Mouse (Mus musculus): ENCODE measurements around the gene Dner. TPM values are rescaled to one million over a fixed set of nuclear protein-coding genes. Genes with fewer than 3 reads are reported as not detected.

Gene Dner
- polyA plus RNA-seq, 1 experiment from 2014 or later = 3.7 TPM

DNA sequence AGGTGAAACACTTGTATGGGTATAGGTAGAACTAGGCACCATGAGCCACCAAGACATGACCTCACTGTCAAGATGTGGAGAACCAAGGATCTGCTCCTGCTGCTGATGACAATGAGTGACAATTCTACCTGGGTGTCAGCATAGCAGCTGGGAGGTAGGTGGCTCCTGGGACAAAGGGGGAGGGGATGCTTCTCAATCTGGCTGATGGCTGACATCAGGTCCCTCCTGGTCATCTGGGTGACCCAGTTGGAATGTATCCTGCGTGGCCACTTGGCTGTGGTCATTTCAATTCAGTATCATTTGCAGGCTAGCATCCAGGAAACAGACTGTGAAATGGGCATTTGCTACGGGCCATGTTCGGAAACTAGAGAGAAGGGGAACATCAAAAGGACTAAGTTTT, 315.1 kb downstream of the Dner start:
- H3K4me2 ChIP-seq = no peak overlapping the region
- H3K27me3 ChIP-seq (replicated peaks) = no peaks in the 10 kb centered on the region
- H3K9me3 ChIP-seq = no peaks in the 10 kb centered on the region
- no peak for ATAC-seq (ENCODE audit: insufficient read depth, low FRiP score, low read depth)
- H3K4me3 ChIP-seq (replicated peaks) = no peak overlapping the region
- H3K36me3 ChIP-seq = no peaks in the 10 kb centered on the region
- no peaks in the 10 kb centered on the region for H3K4me1 ChIP-seq
- WGBS = 83% methylated on average over 3 of the region's 3 CpGs
- no peak overlapping the region for H3K9ac ChIP-seq
- no peak overlapping the region for H3K27ac ChIP-seq

DNA sequence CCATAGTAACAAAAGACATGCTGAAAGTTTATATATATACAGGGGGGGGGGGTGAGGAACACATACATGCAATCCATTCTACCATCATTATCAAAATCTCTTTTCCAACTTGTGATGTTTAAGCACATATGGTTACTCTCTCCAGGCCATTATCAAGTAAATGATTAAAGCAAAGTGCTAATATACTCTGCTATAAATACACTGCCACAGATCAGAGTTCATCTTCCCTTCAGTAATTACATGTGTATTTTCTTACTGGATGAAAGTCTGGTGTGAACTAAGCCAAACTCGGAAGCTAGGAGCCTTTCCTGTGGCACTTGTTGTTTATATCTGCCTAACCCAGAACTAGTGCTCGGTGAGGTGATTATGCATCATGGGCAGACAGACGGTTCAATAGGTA, 328.3 kb downstream of the Dner start:
- H3K9ac ChIP-seq = no peak overlapping the region
- H3K36me3 ChIP-seq = no peaks in the 10 kb centered on the region
- H3K27me3 ChIP-seq (replicated peaks) = no peaks in the 10 kb centered on the region
- H3K4me3 ChIP-seq (replicated peaks) = no peak overlapping the region
- no peak for ATAC-seq (ENCODE audit: insufficient read depth, low FRiP score, low read depth)
- no peak overlapping the region for H3K4me2 ChIP-seq
- H3K4me1 ChIP-seq = no peaks in the 10 kb centered on the region
- H3K27ac ChIP-seq = no peak overlapping the region
- 61% methylated on average over 3 of the region's 3 CpGs for WGBS
- no peaks in the 10 kb centered on the region for H3K9me3 ChIP-seq

DNA sequence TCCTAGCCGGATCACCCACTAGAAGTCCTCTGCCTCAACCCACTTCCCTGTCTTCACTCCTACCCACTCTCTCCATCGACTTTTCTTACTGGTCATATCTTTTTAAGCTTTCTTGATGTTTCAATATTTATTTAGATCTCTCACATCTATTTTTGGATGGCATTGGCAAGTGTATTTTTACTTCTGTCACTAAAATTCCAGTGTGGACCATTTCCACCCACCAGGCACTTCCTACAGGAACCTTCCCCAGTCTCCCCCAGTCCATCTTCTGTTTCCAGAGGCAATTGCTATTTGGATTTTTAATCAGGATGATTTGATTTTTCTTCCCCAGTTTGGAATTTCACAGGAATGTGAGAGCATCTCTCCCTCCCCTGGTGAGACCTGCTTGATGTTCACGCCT, 329.5 kb downstream of the Dner start:
- WGBS = 68% methylated on average over 3 of the region's 3 CpGs
- Histone ChIP-seq H3K36me3 (no peaks in the 10 kb centered on the region), H3K9ac (no peak overlapping the region), H3K9me3 (no peaks in the 10 kb centered on the region), H3K4me2 (no peak overlapping the region), H3K27me3 (replicated peaks) (no peaks in the 10 kb centered on the region), H3K4me3 (replicated peaks) (no peak overlapping the region), H3K4me1 (no peaks in the 10 kb centered on the region), H3K27ac (no peak overlapping the region)
- ATAC-seq (ENCODE audit: insufficient read depth, low FRiP score, low read depth) = no peak

DNA sequence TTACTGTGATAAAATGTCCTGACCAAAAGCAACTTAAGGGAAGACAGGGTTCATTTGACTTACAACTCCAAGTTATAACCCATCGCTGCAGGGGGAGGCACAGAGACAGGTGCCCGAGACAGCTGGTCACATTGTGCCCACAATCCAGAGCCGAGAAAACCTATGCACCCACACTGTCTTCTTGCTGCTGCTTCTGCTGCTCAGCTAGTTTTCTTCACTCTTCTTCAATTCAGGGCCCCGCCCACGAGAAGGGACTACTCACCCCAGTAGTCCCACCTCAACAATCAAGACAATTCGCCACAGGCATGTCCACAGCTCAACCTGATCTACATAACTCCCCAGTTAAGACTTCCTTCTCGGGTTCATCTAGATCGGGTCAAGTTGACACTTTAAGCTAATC, 332.1 kb downstream of the Dner start, which contains the start of gene Pid1:
TSS of gene Pid1 (minus strand) at position 214 of the 400 bp plus-strand sequence.
- no peaks in the 10 kb centered on the region for H3K36me3 ChIP-seq
- no peak for ATAC-seq (ENCODE audit: insufficient read depth, low FRiP score, low read depth)
- H3K9ac ChIP-seq = no peak within 1 kb of the TSS
- WGBS = 84% methylated on average over 8 of the region's 8 CpGs
- H3K27ac ChIP-seq = no peak within 1 kb of the TSS
- no peaks in the 10 kb centered on the region for H3K9me3 ChIP-seq
- no peak within 1 kb of the TSS for H3K4me3 ChIP-seq (replicated peaks)
- H3K4me2 ChIP-seq = no peak within 1 kb of the TSS
- H3K27me3 ChIP-seq (replicated peaks) = no peaks in the 10 kb centered on the region
- H3K4me1 ChIP-seq = no peaks in the 10 kb centered on the region

DNA sequence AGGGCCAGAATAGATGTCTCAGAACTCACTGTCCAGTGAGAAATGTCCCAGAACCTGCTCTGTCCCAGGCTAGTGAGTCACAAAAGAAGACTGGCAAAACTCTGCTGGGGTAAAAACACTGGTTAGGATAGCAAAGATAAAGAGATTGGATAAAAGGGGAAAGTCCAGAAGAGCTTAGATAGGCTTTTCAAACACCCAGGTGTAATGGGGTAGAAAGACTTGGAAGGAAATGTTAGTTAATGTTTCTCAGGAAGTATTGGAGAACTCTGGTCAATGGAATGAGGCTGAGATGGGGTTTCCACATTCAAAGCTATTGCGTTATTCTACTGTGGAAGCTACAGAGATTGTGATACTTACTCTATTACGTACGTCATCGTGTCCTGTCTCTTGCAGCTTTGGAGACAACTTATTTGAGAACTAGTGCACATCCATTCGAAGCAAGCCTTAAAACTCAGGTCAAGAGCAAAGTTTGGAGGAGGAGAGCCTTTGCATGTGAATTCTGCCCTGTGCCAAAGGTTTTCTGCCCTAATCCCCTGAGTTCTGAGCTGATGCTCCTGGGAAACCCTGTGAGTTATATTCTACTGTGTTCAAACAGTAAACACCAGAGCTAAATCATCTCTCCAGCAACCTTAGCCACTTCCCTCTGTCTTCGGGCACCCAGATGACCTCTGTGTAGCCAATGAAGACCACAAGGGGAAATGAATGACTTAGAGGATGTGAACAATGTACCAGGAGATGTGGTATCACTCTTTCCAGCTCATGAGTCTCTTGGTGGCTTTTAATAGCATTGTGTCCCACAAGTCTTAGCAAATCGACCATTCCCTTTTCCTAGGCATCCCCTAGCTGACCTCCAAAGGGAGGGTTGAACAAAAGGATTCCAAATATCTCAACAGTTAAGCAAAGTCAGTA, 333.1 kb downstream of the Dner start:
- Histone ChIP-seq H3K36me3 (no peaks in the 10 kb centered on the region), H3K27me3 (replicated peaks) (no peaks in the 10 kb centered on the region), H3K4me2 (no peak overlapping the region), H3K9me3 (no peaks in the 10 kb centered on the region), H3K4me1 (no peaks in the 10 kb centered on the region), H3K4me3 (replicated peaks) (no peak overlapping the region), H3K27ac (no peak overlapping the region), H3K9ac (no peak overlapping the region)
- WGBS = 75% methylated on average over 7 of the region's 7 CpGs
- ATAC-seq (ENCODE audit: insufficient read depth, low FRiP score, low read depth) = no peak

DNA sequence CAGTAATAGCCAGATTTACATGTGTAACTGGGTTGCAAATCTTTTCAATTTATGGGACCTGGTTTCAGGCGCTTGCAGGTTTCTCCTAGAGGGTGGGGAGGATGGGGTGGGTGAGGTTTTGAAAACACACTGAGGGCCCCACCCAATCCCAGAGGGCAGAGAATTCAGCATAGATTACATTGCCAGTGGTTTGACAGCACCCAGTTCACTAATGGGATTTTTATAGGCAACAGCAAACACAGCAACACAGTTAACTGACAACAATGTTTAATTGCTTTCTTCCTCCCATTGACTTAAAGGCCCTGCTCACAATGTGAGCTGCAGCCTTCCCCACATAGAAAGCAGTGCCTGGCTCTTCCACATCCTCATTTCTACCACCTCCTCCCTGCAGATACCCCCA, 333.8 kb downstream of the Dner start:
- no peak overlapping the region for H3K4me3 ChIP-seq (replicated peaks)
- no peaks in the 10 kb centered on the region for H3K4me1 ChIP-seq
- no peak overlapping the region for H3K9ac ChIP-seq
- H3K9me3 ChIP-seq = no peaks in the 10 kb centered on the region
- 0 out of 2 replicates have a peak, but pooled peaks have one; percentile 25 for ATAC-seq (ENCODE audit: insufficient read depth, low FRiP score, low read depth)
- H3K27me3 ChIP-seq (replicated peaks) = no peaks in the 10 kb centered on the region
- no peaks in the 10 kb centered on the region for H3K36me3 ChIP-seq
- no peak overlapping the region for H3K27ac ChIP-seq
- no peak overlapping the region for H3K4me2 ChIP-seq
- WGBS = 52% methylated on average over 1 of the region's 1 CpGs

DNA sequence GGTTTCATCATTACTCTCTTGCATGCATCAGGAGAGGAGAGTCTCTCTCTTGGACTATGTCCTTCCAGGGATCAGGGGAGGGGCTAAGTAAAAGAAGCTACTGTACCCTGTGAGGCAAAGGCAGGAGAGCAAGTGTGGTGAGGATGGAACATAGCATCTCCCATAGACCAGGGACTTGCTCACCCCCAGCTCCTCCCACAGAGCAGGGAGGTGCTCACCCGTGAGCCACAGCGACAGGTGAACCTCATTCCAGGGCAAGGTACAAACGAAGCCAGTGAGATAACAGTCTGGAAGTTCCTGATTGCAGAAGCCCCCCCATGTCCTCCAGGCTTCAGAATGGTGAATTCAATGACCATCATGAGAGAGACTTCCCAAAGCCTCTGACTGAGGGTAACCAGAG, 334.6 kb downstream of the Dner start:
- H3K27ac ChIP-seq = no peak overlapping the region
- H3K27me3 ChIP-seq (replicated peaks) = no peaks in the 10 kb centered on the region
- WGBS = 71% methylated on average over 3 of the region's 3 CpGs
- no peaks in the 10 kb centered on the region for H3K36me3 ChIP-seq
- no peaks in the 10 kb centered on the region for H3K4me1 ChIP-seq
- no peaks in the 10 kb centered on the region for H3K9me3 ChIP-seq
- H3K4me3 ChIP-seq (replicated peaks) = no peak overlapping the region
- no peak overlapping the region for H3K9ac ChIP-seq
- no peak overlapping the region for H3K4me2 ChIP-seq
- peak; percentile 41; the same call in 1 of the 2 replicates for ATAC-seq (ENCODE audit: insufficient read depth, low FRiP score, low read depth)

DNA sequence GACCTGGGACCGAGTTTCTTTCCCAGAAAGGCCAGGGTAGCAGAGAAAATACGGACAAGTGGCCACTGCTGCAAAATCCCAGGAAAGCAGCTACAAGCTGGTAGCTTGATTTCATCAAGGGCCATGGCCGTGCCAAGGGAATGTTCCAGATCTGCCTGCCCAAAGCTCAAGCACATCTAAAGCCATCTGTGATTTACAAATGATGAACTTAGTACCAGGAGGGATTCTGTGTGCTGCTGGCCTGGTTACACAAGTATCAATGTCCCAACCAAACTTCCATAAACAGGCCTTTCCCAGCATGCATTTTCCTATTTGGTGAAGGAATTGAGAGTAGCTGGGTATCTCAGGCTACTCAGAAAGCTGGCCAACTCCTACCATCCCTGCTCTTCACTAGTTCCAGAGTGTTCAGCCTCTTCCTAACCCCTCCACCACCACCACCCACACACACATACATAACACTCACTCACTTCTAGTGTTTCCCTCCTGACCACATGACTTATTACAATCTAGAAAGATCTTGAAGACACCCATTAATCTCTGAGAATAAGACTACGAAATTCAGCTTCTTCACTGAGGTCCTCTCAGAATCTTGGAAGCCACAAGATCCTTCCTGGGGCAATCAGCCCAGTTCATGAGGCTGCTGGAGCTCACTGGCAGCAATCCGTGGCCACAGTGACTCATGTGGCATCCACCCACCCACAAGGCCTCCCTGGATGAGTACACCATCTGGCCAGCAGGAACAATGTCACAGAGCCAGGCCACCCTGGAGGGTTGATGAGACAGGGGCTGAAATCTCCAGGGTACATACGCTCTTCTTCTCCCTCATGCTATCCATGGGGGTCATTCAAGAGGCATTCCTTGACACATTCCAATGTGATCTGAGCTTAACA, 336.2 kb downstream of the Dner start:
- H3K4me2 ChIP-seq = no peak overlapping the region
- no peak overlapping the region for H3K4me3 ChIP-seq (replicated peaks)
- H3K36me3 ChIP-seq = no peaks in the 10 kb centered on the region
- H3K9ac ChIP-seq = no peak overlapping the region
- ATAC-seq (ENCODE audit: insufficient read depth, low FRiP score, low read depth) = no peak
- no peak overlapping the region for H3K27ac ChIP-seq
- no peaks in the 10 kb centered on the region for H3K27me3 ChIP-seq (replicated peaks)
- WGBS = 78% methylated on average over 6 of the region's 6 CpGs
- no peaks in the 10 kb centered on the region for H3K4me1 ChIP-seq
- H3K9me3 ChIP-seq = no peaks in the 10 kb centered on the region

DNA sequence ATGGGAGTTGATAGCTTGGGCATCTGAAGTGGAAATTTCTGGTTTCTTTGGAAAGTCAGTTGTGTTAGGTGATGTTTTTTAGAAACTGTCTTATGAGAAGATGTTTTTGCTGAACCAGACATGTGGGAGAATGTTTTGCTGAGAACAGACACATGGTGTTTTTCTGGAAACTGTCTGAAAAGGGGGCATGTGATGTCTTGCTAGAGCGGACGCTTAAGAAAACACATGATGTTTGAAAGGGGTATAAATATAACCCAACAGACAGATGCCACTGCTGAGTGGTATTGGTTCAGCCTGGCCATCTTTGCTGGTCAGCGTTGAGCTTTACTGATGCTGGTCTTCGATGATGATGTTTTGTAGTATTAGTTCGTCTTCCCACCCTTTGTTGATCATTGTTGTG, 338.8 kb downstream of the Dner start:
- Histone ChIP-seq H3K9ac (no peak overlapping the region), H3K4me3 (replicated peaks) (no peak overlapping the region), H3K4me2 (no peak overlapping the region), H3K4me1 (no peaks in the 10 kb centered on the region), H3K27me3 (replicated peaks) (no peaks in the 10 kb centered on the region), H3K36me3 (no peaks in the 10 kb centered on the region), H3K27ac (no peak overlapping the region), H3K9me3 (no peaks in the 10 kb centered on the region)
- WGBS = 78% methylated on average over 5 of the region's 5 CpGs
- ATAC-seq (ENCODE audit: insufficient read depth, low FRiP score, low read depth) = no peak

DNA sequence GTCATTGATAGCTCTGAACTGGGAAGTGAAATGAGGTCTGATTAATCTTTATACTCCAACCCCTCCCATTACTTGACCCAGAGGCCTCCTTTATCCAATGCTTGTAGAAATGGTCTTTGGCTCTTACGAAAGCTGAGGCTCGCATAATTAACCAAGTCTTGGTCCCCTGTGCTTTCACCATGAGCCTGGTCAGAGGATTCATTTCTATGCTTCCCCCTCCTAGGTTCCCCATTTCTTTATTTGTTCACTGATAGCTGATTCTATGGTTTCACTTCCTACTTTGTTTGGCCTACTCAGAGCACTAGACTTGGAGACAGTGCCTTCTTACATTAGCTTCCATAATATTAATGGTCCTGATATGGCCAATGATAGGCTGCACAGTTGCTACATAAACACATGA, 345.8 kb downstream of the Dner start:
- WGBS = 87% methylated on average over 2 of the region's 2 CpGs
- ATAC-seq (ENCODE audit: insufficient read depth, low FRiP score, low read depth) = no peak

DNA sequence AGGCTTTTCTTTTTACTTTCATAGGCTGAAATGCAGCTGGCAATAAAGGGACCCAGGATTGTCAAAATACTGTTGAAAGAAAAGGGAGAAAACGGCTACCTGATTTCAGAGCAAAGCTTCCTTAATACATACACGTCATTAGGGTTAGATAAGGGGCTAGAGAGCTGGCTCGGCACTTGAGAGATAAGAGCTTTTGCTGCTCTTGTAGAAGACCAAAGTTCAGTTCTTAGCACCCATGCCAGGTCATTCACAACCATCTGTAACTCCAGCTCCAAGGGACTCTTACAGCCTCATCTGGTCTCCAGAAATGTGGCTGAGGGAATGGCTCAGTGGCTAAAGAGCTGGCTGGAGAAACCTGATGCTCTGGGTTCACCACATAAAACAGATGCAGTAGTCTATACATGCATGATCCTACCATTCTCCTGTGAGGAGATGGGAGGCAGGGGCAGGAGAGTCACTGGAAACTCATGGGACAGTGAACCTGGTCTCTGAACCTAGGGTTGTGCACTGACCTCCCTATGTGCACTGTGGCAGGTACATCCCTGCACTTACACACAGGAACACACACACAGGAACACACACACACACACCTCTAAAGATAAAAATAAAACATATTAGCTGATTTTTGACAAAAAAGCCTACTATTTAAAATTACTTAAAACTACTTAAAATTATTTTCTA, 348.1 kb downstream of the Dner start:
- H3K4me3 ChIP-seq (replicated peaks) = no peak overlapping the region
- no peak overlapping the region for H3K9ac ChIP-seq
- no peaks in the 10 kb centered on the region for H3K36me3 ChIP-seq
- no peaks in the 10 kb centered on the region for H3K4me1 ChIP-seq
- H3K4me2 ChIP-seq = no peak overlapping the region
- no peaks in the 10 kb centered on the region for H3K9me3 ChIP-seq
- ATAC-seq (ENCODE audit: insufficient read depth, low FRiP score, low read depth) = no peak
- no peak overlapping the region for H3K27ac ChIP-seq
- no peaks in the 10 kb centered on the region for H3K27me3 ChIP-seq (replicated peaks)
- 35% methylated on average over 3 of the region's 3 CpGs for WGBS

More for the DNA sequence above, 345.8 kb downstream of the Dner start:
- H3K36me3 ChIP-seq = no peaks in the 10 kb centered on the region
- H3K27me3 ChIP-seq (replicated peaks) = no peaks in the 10 kb centered on the region
- no peak overlapping the region for H3K4me3 ChIP-seq (replicated peaks)
- no peaks in the 10 kb centered on the region for H3K4me1 ChIP-seq
- H3K9ac ChIP-seq = no peak overlapping the region
- H3K4me2 ChIP-seq = no peak overlapping the region
- H3K9me3 ChIP-seq = no peaks in the 10 kb centered on the region
- H3K27ac ChIP-seq = no peak overlapping the region
